Mouse (Mus musculus) thymus, adult 18-20 months (tissue): ENCODE data around the gene Csf2rb2.
"Not testable (repeated sequence)": the region's sequence is repeated elsewhere in the genome, so short reads cannot be mapped to it uniquely, and the experiment has no call there.

Experiments
- DNase-seq, 2 experiments: peaks; one replicate each; pipeline ENCODE4 v3.0.0; 2022; ENCODE audit warnings: mixed read lengths in 2 of 2

The Csf2rb2 gene

DNA sequence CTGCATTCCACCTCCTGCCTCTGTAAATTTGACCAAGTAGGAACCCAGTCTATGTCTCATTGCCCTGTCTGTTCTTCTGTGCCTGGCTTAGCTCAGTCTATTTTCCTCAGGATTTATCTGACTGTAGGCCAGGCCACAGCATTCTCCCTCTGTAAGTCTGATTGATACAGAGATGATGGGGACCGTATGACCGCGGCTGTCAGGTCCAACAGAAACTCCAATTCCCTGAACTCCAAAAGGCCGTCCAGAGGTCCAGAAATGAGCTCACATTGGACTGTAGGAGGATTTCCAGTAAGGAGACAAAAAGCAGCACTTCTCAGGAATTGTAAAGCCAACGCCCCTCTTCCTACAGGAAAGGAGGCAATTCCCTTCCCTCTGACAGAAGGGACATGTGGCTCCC, 8.1 kb upstream of the Csf2rb2 start:
- not testable (repeated sequence) for DNase-seq

DNA sequence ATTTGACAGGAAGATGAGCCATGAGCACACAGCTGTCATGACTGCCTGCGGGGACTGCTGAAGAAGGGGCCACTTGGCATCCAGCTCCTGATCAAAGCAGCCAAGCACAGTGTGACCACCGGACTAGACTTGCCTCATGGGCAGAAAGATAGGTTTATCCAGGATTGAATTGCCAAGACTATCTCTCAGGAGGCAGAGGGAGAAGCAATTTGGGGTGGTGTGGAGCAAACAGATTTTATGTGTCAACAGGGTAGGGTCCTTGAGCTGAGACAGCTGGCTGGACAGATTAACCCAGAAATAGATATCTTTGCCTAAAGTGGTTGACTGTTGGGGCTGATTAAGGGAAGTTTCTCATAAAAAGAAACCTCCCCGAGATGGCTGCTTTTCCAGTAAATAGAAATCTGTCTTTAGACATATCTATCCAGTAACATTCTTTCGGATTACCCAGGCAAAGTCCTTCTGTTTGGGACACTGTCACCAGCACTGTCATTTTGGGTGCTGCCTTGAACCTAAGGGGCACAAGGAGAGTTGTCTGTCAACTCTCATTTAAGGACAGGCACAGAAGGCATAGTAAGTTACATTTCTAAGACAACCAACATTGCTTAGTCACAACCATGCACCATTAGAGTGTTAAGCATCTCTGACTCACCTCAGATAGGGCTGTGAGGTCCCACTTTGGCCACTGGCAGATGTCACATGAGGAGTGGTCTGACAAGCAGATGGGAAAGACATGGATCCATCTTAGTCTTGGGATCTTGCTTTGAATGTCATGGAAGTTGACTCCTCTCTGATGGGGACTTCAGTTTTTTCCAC, 7.1 kb upstream of the Csf2rb2 start:
- DNase-seq = not testable (repeated sequence)

DNA sequence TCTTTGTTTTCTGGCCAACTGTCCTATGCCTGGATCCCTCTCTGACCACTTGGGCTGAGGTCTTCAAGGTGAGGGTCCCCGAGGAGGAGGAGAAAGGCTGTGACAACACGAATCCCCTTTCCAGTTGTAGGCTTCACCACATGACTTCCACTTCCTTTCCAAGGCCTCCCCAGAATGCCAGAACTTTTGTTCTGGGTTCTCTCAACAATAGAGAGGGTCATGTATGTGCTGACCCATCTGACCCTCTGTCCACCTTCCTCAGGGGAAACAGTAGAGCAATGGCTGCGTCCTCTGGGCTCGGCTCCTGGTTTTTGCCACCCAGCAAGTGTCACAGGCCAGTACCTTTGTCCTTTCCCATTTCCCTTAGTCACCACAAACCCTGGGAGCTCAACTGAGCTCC, 5.5 kb upstream of the Csf2rb2 start:
- DNase-seq = no peak

DNA sequence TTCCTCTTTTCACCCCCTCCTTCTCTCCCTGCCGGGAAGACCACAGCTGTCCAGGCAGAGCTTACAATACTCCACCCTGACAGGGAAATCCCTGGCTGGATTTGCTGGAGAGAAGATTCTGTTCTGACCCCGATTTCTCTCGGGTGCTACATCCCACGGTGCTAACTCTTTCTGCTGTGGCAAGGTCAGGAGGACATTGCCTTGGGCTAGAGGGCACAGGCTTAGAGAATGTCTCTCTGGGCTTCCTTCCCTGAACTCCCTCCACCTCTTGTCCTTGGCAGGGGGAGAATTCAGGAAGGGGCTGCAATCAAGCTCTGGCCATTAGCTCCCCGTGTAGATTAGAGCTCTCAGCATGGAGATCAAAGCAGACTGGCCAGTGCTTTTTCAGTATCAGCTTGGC, 4.3 kb upstream of the Csf2rb2 start:
- DNase-seq = no peak

DNA sequence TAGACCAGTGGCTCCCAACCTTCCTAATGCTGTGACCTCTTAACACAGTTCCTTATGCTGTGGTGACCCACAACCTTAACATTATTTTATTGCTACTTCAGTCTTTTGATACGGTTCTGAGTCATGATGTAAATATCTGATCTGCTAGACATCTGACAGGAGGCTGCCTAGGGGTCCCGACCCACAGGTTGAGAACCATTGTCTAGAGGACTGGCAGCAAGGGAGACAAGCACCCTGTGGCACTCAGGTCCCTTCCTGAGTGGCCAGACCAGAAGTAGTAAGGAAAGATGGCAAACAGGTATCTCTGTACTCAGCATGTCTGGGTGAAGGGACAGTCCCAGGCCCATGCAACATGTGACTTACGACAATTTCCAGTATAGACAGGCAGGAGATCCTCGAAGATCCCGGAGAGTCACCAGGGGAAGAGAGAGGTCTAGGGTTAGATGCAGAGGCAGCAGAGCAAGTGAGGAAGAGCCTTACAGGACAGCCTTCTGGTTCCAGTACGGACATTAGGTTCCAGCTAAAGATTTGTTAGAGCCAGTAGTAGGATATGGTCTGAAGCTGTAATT, 1.8 kb downstream of the Csf2rb2 start:
- no peak for DNase-seq

DNA sequence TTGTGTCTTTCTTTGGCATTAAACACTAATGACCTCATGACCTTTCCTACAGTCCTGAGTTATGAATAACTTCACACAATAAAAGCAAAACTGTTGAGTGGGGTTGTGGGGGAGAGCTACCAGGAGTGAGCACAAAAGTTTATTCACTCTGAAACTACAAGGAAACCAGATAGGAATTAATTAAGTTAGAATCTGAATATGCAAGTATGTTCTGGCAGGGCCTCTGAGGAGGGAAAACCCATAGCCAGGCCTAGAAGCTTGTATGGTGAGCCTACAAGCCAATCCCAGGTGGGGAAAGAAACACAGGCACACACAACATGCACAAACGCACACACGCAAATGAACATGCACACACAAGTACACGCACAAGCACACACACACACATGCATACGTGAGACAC, 2.8 kb downstream of the Csf2rb2 start:
- DNase-seq = no peak

DNA sequence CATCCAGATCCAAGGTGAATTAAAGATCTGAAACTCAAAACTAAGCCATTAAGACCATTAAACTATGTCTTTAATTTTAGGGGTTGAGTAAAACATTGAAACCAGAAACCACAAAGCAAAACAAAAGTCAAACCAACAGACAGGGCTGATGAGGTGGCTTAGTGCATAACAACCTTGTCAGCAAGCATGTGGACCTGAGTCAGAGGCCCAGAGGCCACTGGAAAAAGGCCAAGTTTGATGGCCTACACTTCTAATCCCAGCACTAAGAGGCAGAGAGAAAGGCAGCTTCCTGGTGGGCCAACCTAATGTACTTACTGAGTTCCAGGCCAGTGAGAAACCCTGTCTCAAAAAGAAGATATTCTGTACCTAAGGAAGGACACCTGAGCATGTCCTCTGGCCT, 4.7 kb downstream of the Csf2rb2 start:
- no peak for DNase-seq

DNA sequence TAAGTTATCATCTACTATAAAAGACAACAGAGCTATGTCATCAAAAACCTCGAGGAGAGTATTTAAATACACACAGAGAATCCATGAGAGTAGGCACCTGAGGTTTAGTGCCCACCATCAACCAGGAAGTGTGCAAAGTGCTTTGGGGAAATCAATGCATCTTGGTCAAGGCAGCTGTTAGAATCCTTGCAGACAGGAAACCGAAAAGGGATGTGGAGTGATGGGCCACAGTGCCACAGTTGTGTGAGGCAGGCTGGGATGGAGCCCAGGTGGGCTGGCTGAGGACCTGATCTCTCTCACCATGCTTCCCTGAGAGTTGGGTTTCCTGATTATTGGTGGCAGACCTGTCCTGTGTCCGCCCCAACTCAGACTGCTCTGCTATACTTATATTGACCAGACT, 5.9 kb downstream of the Csf2rb2 start:
- no peak for DNase-seq

DNA sequence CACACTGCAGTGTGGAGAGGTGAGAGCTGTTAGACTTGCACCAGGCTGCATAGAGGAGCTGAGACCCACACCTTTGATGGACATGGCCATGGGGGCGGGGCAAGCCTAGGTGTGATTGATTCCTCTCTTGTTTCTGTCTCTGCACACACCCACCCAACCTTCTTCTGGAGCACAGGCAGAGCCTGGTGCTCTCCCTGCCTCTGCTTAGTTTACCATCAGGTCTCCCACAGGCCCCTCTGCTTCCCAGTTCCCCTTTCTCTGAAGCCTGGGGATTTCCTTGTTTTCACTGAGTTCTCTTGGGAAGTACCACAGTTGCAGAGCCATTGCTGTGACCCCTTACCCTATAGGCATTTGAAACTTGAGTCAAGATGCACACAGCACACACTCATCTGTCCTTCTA, 7.0 kb downstream of the Csf2rb2 start:
- DNase-seq = no peak

DNA sequence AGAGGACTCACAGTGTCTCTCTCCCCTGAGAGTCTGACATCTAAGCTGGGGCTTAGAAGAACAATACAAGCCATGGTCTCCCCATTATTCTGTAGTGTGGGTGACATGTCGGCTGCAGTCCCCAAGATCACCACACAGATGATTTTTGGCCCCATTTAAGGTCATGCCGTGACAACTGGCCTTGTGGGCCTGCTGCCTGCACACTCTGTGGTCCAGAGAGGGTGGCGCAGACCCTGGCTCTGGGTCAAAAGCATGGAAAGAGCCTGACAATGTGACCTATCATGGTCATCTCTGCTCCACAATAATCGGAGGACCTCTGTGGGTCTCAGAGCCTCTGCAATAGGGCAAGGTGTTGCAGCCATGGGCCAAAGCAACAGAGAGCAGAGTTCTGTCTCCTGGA, 11.8 kb downstream of the Csf2rb2 start:
- DNase-seq = no peak

DNA sequence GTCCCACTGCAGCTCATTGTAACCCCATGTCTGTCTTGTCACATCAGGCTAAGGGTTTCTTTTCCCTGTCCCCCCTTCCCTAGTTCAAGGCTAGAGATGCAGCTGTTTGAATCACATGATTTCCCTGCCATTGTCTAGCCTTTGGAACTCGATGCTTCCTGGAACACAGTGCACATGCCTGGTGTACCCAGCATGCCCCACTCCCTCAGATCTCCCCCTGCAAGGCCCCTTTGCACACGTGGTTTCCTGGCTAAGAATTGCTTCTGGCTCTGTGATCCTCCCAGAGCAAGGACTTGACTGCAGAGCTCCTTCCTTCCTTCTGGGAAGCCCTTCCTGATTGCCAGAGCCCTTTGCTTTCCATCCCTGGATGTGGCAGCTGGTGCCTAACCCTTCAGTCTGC, 12.3 kb downstream of the Csf2rb2 start:
- DNase-seq = not testable (repeated sequence)

DNA sequence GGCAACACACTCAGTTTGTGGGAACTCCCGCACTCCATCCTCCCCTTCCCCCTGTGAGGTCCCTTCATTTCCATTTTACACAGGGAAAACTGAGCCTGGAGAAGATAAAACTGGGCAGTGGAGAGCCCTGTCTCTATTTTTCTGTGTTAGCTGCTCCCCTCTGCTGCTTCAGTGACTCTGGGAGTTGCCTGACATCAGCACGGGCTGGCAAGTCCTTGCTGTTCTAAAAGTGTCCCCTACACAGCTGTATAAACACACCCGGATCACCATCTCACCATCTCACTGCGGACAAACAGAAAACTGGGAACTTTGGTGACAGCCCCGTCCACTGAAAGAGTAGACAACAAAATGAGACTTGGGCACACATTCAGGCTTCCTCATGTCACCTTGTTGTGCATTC, 15.7 kb downstream of the Csf2rb2 start:
- not testable (repeated sequence) for DNase-seq

DNA sequence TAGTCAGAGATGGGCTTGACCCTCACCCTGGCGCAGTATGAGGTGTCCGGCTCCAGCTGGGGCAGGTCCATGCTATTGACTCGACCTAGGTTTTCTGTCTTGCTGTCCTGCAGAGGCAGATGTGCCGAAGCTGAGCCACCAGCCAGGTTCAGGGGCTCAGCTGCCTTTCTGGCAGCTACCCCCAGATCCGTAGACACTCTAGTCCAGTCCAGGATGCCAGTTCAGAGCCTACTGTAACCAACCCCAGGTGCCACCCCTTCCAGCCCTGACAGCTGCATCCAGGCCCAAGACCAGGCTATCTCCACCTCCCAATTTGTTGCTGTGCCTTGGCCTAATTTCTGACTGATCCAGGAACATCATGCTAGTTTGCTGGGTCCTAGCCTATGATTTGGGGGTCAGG, 17.6 kb downstream of the Csf2rb2 start:
- DNase-seq = no peak

DNA sequence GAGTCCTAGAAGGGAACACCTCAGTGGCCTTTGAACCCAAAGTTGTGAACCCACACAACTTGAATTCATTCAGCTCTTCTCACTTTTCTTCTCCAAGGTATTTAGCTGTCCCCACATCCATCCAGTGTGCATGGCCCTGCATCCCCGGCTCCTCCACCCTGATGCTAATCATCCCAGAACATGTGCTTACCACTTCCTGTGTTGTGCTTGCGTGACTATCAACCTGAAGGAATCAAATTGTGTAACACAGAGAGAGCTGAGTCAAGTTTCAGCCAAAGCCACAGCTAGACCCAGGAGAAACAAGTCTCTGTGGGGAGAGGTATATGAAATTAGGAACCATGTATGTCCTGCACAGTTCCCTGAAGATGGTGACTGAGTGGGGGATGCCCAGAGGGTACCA, 27.2 kb downstream of the Csf2rb2 start:
- no peak for DNase-seq

DNA sequence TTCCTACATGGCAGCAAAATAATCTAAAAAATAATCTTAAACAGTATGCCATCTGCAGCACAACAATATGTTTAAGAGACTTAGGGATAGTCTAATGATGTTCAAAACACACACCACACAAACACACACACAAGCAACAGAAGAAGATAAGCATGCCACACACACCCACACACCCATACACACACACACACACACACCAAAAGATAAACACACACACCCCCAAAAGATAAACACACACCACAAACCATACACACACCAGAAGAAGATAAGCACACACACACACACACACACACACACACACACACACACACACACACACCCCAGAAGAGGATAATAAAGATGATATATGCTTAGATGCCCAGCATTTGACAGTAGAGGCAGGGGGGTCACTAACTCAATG, 34.3 kb downstream of the Csf2rb2 start:
- DNase-seq = no peak

DNA sequence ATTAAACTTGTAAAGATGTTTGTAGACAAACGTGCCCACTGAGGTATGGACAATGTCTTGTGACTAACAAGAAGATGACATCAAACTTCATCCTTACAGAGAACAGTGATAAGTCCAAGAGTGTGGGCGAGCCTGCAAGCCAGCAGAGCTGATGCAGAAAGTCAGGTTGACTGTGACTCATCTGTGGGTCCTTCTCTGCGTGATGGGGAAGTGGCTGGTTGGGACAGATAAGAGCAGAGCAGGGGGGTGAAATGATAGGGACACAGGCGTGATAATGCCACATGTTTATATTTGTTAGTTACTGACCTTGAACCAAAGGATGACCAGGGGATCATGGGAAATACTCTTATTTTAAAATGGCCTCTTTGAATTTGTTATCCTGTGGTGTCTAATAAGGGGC, 37.7 kb downstream of the Csf2rb2 start:
- no peak for DNase-seq

DNA sequence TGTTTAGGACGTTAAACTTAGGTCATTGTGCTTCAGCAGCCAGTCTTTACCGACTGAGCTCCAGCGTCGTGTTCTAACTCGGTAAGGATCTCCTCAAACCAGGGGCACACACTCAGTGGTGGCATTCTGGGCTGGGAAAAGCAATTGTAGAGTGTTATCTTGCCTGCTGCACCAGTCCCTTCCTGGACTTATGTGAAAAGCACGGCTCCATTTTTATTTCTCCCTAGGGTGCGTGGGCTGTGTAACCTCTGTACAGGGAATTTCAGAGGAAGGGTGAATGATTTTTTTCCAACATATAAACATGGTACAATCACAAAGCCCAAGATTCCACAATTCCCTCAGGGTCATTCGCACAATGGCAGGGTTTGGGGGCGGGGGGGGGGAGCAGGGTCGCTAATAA, 38.1 kb downstream of the Csf2rb2 start:
- DNase-seq = no peak

DNA sequence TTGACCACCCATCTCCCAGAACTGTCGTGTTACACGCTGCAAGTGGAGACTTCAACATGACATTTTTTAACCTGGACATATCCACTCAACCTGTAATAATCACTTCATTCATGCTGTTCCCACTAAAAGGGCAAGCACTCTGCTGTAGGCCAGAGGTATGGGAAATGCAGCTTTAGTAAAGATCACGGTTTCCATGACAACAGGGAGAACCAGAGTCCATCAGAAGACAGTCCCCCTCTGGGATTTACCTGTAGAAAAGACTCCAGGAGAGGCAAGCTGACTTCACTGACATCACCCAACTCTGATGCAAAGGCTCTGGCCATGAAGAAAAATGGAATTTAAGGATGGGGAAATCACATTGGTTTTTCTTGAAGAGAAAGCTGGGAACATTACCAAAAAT, 42.2 kb downstream of the Csf2rb2 start:
- no peak for DNase-seq

DNA sequence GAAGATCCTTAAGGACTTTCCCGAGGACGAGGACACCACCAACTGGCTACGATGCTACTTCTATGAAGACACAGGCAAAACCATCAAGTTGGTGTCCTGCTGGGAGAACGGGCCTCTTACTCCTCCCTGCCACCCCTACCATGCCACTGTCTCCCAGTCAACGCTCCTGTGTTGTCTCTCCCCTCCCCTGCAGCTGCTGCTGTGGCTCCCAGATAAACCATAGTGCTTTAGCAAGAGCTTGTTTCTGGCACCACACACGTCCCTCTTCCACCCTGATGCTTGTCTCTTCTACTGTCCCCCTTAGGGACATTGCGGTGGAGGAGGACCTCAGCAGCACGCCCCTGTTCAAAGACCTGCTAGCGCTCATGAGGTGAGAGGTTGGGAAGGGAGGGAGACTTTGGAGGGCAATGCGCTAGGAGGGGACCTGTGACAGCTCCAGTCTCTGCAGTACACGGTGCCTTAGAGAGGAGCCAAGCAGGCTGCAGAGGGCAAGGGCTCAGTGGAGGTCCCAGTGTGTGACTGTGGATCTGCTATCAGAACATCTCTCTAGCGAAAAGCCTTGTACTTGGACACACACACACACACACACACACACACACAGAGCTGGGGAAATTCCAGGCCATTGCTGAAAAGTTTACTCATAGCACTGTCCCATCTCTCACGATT, 44.7 kb downstream of the Csf2rb2 start:
- DNase-seq = no peak

DNA sequence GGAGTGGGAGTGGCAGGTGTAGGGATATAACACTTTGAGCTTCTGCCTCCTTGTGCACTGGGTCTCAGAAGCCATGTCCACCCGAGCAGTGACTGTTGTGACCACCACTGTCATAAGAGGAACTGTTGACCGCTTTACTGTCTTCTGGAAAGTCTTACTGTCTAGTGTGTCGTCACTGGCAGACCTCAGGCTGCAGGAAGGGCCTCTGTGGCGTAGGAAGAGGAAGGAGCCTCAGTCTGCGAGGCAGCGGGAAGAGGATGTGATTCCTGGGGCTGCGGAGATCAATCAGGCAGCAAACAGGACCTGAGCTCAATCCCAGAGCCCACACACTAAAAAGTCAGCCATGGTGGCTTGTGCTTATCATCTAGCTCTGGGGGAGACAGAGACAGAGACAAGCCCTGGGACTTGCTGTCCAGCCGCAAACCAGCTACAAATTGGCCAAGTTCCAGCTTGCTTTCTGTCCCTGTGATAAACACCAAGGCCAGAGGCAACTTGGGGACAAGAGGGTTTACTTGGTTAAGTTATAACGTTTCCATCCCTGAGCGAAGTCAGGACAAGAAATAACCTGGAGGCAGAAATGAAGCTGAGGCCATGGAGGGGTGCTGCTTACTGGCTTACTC, 47.2 kb downstream of the Csf2rb2 start:
- DNase-seq = no peak

DNA sequence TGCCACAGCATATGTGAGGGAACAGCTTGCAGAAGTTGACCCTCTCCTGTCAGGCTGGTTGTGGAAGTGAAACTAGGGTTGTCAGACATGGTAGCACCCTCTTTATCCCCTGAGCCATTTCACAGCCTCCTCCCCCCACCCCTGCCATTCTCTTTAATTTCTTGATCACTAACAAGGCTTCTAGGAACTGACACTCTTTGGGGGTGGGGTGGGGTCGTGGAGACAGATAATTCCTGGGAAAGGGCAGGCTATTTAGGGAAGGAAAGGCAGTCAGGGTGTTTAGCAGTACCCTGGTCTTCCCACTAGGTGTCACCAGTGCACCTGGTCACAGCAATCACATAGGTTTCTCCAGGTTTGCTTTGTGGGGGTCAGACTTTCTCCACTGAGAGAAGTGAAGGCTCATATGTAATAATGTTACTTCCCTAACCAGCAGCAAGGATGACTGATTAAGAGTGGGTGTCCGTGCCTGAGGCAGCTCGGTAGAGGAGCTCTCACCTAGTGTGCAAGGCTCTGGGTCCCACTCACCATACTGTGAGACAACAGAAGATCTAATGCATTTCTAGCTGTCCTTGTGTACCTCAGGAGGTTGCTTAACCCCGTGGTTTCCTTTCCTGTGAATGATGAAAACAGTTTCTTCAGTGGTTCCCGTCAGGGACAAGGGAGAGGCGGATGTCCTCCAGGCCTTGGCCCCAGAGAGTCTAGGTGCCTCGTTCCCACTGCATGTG, 48.0 kb downstream of the Csf2rb2 start:
- DNase-seq = no peak

DNA sequence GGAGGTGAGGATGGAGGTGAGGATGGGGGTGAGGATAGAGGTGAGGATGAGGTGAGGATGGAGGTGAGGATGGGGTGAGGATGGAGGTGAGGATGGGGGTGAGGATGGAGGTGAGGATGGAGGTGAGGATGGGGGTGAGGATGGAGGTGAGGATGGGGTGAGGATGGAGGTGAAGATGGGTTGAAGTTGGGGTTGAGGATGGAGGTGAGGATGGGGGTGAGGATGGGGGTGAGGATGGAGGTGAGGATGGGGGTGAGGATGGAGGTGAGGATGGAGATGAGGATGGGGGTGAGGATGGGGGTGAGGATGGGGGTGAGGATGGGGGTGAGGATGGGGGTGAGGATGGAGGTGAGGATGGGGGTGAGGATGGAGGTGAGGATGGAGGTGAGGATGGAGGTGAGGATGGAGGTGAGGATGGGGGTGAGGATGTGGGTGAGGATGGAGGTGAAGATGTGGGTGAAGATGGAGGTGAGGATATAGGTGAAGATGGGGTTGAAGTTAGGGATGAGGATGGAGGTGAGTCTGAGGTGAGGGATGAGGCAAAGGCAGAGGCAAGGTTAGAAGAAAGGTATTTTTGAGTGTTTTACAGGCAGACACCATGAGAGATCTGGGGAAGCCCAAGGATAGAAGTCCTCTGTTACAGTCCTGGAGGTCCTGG, 48.8 kb downstream of the Csf2rb2 start:
- not testable (repeated sequence) for DNase-seq

DNA sequence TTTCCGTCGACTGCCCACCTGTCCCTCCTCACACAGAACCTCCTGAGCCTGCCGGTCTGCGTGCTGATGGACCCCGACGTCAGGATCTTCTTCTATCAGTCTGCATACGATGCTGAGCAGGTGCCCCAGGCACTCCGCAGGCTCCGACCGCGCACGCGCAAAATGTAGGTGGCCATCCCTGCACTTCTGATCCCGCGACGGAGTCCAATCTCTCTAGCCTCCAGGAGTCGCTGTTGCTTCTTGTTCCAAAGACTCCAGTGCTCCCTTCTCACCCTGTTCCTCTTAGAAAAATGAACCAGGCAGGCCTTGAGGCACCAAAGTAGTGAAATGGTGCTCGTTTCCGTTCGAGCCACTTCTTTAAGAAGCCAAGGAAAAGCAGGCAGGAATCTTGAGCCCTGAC, 50.8 kb downstream of the Csf2rb2 start:
- no peak for DNase-seq
